Mouse (Mus musculus): ENCODE data around the gene Spon1.

- TF ChIP-seq RCOR1 (conservative IDR thresholded peaks at IDR 0.05; ENCODE audit: low read depth, low read length) (no peak), POLR2A (IDR thresholded peaks at IDR 0.05; ENCODE audit: low read depth, low read length) (no peak), CTCF (conservative IDR thresholded peaks at IDR 0.05 in 1 of 2, IDR thresholded peaks at IDR 0.05 in 1 of 2; ENCODE audit: low read depth in 2 of 2, low read length in 2 of 2) (no peak), POLR2AphosphoS2 (IDR thresholded peaks at IDR 0.05; ENCODE audit: low read depth, low read length) (no peak)
These were observed 75.7 kb downstream of the Spon1 start for GRCm38 (mm10) chr7:113841521-113841920.
